Mouse (Mus musculus) c-Kit-positive CD71-negative TER-119-negative erythroid progenitor cells, embryonic 14.5 days (primary cell): ENCODE measurements around the gene Rbm48.
A peak's percentile ranks its signal among the peaks of the same experiment; 100 is the strongest.

ENCODE experiments used
- DNase-seq: peaks from one replicate; pipeline ENCODE4 v3.0.0-alpha.2; 2013; ENCODE audit warnings: low read depth

The Rbm48 gene

DNA sequence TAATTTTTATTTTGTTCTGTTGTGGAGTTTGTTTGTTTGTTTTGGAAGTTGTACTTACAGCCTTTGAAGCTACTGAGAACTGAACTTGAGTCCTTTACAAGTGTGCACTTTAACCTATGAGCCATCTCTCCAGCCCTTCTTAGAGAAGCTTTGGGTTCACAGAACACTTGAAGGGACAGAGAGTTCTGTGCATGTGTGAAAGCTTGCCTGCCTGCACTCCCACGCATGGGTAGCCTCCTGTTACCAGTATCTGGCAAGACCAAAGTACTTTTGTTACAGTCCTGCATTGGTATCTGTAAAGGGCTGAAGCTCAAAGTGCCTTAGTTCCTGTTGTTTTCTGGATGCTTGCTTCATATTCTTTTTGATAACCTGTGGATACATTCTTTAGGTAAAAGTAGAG, 50.2 kb downstream of the Rbm48 start:
- DNase-seq, result no peak

DNA sequence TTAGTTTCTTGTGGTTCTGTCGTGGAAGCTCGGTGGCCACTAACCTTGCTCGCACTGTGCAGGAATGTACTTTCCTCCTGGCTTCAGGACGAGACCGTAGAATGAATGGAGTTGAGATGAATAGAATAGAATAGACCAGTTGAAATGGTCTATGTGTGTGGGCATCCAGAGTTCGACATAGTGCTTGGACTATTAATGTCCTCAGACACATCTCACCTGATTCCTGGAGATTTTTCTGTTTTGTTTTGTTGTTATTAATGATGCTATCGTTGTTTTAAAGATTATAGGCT, 52.0 kb downstream of the Rbm48 start:
- no peak for DNase-seq

DNA sequence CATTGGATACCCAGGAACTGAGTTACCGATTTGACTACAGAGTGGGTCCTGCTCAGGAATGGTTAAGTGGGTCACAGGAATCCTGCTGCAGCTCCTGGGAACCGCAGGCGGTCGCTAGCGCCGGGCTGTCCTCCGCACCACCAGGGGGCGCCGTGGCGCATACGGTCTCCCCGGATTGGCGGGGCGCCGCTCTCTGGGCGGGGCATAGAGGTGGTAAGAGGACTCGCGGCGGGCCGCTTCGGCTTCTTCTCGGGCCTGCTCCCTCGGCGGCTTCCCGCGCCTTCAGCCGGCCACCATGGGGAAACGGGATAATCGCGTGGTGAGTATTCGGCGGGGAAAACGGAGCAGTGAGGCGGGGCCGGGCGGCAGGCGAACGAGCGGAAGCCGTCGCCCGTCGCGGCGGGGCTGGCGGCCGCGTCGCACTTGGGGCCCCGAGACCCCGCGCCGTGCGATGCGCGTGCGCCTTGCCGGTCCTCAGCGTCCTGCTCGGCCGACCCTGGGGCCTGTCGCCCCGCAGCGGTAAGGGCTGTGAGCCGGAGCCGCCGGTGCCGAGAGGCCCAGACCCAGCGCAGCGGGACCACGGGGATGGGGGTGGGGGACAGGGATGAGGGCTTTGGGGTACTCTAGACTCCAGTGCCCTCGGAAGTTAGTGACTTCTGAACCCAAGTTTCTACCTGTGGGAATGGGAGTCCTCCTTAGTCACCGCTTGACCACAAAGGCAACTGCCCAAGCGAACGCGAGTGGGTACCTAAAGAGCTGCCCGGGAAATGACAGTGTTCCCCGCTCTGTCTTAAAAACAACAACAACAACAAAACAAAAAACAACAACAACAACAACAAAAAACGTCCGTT, 52.5 kb downstream of the Rbm48 start, which contains the start of gene Fam133b:
Gene Fam133b (plus strand): TSS at position 205 of the 851 bp plus-strand sequence.
- DNase-seq, result peak; percentile 87

DNA sequence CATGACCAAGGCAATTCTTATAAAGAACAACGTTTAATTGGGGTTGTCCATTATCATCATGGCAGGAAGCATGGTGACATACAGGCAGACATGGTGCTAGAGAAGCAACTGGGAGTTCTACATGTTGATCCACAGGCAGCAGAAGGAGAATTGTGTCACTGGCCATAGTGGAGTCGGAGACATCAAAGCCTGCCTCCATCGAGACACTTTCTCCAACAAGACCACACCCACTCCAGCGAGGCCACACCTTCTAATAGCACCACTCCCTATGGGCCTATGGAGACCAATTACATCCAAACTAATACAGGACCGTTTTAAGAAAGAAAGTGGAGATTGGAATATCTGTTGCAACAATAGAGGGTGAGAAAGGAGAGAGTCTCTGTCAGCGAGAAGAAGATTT, 54.5 kb downstream of the Rbm48 start:
- no peak for DNase-seq

DNA sequence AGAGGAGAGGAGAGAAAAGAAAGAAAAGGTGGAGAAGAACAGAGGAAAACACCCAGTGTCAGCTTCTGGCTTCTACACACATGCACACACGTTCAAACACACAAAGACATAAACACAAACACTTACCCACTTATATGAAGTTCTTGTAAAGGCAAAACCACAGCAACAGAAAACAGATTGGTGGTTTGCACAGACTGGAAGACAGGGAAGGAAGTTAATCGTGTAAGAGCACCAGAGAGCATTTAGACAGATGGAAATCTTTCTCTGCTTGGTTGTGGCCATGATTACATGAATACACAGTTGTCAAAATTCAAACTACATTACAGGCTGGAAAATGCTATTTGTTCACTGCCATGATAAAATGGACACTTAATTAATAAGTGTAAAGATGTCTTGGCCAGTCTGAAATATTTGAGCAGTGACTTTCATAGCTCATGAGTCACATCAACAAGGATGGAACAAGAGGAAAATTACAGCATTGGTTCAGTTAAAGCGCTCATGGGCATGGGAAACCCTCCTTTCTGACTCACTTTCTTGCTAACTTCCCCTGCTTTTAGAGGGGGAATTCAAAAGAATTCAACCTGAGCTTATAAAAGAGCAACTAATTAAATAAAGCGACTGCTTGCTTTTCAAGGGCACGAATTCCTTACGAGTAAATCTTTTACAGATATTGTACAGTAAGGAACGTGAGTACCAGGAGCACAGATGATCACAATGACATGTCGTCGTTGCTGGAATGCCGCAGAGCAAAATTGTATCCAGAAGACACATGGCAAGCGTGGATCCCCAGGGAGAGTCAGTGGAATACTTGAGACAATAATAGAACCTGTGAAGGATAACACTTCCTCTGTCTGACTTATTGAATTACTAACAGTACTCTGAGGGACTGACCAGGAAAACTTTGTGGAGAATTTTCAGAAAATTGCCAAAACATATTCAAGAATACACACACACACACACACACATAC, 57.6 kb downstream of the Rbm48 start:
- DNase-seq, result no peak

DNA sequence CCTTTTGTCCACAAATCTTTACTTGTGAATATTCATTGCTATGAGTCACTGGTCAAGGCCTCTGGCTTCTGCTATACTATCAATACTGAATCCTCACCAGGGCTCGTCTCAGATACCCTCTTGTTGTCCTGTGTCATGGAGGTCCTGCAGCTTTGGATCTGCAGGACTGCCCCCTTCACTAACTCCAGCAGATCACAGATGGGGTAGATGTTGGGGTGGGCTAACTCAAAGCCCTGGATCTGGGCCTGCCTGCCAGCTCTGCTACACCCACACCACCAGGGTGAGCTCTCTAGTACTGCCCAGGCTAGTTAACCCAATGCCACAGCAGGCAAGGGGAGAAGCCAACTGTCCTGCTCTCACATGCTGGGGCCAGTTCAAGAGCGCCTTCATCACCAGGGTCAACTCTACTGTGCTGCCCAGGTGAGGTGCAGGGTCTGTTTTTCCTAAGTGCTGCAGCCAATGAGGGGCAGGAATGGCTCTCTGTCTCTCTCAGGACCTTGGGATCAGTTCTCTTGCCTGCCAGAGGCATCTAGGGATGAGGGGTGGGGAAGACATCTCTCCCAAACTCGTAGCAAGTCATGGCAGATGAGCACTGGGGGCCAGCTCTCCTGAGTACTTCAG, 59.7 kb downstream of the Rbm48 start:
- DNase-seq, result no peak
